In genomic region chr3:41235610-41236009, GRCm38 (mm10) we compare ENCODE assay signal across 9 mouse cellular contexts.
"Had no signal": no experiment of that assay in that cellular context is flagged by ENCODE, and none has a peak within 500 bp of the region (broad histone marks: within the 10 kb centered on the region; RNA-seq: fewer than 3 reads in every experiment).

No protein-coding gene starts in this region.

- H3K27me3 ChIP-seq: limb, embryonic 15.5 days; liver, embryonic 12.5 days; midbrain, embryonic 12.5 days; neural tube, embryonic 13.5 days had no signal

- DNase-seq: layer of hippocampus, adult 9-11 months; layer of hippocampus, postnatal 36 days; lung, embryonic 14.5 days; retina, postnatal 1 day had no signal

- ATAC-seq: liver, embryonic 12.5 days; midbrain, embryonic 16.5 days had no signal
